Mouse (Mus musculus) hindbrain, embryonic 11.5 days (tissue): ENCODE data around the gene Gm14434. TPM values are rescaled to one million over a fixed set of nuclear protein-coding genes. Genes with fewer than 3 reads are reported as not detected.
"Not testable (repeated sequence)": the region's sequence is repeated elsewhere in the genome, so short reads cannot be mapped to it uniquely, and the experiment has no call there.

Source experiments
- ATAC-seq: fragments of 200-750 bp; cut with Nextera tagmentation; 2 replicates; pipeline ENCODE4 v1.8.0; 2017; ENCODE audit warnings: mild to moderate bottlenecking, moderate TSS enrichment, moderate library complexity; ENCODE audit not compliant: low FRiP score
- DNase-seq: peaks from one replicate; pipeline ENCODE4 v3.0.0-alpha.2; 2015; ENCODE audit warnings: low spot score
- H3K27ac ChIP-seq: fragments of 300-500 bp; sonication (generic); 2 replicates; pipeline ENCODE4 v1.5.1; 2014; ENCODE audit warnings: mild to moderate bottlenecking, low read depth, low read length
- H3K27me3 ChIP-seq: fragments of 300-500 bp; sonication (generic); 2 replicates; pipeline ENCODE4 v1.6.1; 2014; ENCODE audit warnings: mild to moderate bottlenecking, low read length, moderate library complexity, mixed read lengths; ENCODE audit not compliant: control insufficient read depth, insufficient read depth
- H3K36me3 ChIP-seq: fragments of 300-500 bp; sonication (generic); 2 replicates; pipeline ENCODE4 v1.6.1; 2014; ENCODE audit warnings: mild to moderate bottlenecking, low read length, moderate library complexity, mixed read lengths; ENCODE audit not compliant: control insufficient read depth, insufficient read depth
- H3K4me1 ChIP-seq: fragments of 300-500 bp; sonication (generic); replicated peaks from 2 replicates; pipeline ENCODE4 v1.6.1; 2014; ENCODE audit warnings: low read length, mixed read lengths; ENCODE audit not compliant: control insufficient read depth, insufficient read depth
- H3K4me2 ChIP-seq: fragments of 300-500 bp; sonication (generic); replicated peaks from 2 replicates; pipeline ENCODE4 v1.6.1; 2014; ENCODE audit warnings: mild to moderate bottlenecking, low read depth, low read length
- H3K4me3 ChIP-seq: fragments of 300-500 bp; sonication (generic); 2 replicates; pipeline ENCODE4 v1.5.1; 2014; ENCODE audit warnings: low read depth, low read length
- H3K9ac ChIP-seq: fragments of 300-500 bp; sonication (generic); 2 replicates; pipeline ENCODE4 v1.6.1; 2014; ENCODE audit warnings: low read depth, low read length
- H3K9me3 ChIP-seq: fragments of 300-500 bp; sonication (generic); 2 replicates; pipeline ENCODE4 v1.6.1; 2016; ENCODE audit warnings: low read length; ENCODE audit not compliant: control insufficient read depth
- WGBS: fragments of 180-500 bp; shearing (Covaris S2); extraction: QIAGEN DNeasy Blood & Tissue Kit; methylation state at CpG from one replicate; pipeline ENCODE4 v1.1.7; 2014; 5-methylcytosine and 5-hydroxymethylcytosine counted together
- polyA plus RNA-seq: library from polyadenylated mRNA; unstranded; fragments of >200 nt; fragmentation: Nextera tagmentation; extraction: Ambion mirVana; gene quantifications from 2 replicates; pipeline ENCODE4 v1.2.1, GENCODE M21; 2014

Gene Gm14434
- 1.9 and 8.7 TPM in 2 replicates for polyA plus RNA-seq

GRCm38 (mm10) chr2:176486683-176487082 is at the start of gene Gm14434:
Gene Gm14434, minus strand, starts transcription at chr2:176486783.
- H3K27ac ChIP-seq, ATAC-seq, DNase-seq, H3K4me1 ChIP-seq, H3K4me3 ChIP-seq, H3K36me3 ChIP-seq, H3K9ac ChIP-seq, H3K9me3 ChIP-seq, H3K4me2 ChIP-seq, H3K27me3 ChIP-seq: not testable (repeated sequence)
- WGBS = no CpG with 5 or more reads among the region's 4 CpGs

GRCm38 (mm10) chr2:176520756-176521155 is 34.2 kb upstream of the Gm14434 start, which contains the start of gene Zfp967:
Gene Zfp967, plus strand, starts transcription at chr2:176521056.
- not testable (repeated sequence) for DNase-seq, ATAC-seq, H3K4me2 ChIP-seq, H3K4me1 ChIP-seq, H3K27ac ChIP-seq, H3K27me3 ChIP-seq, H3K4me3 ChIP-seq, H3K9ac ChIP-seq, H3K36me3 ChIP-seq, H3K9me3 ChIP-seq
- WGBS = no CpG with 5 or more reads among the region's 9 CpGs

DNA sequence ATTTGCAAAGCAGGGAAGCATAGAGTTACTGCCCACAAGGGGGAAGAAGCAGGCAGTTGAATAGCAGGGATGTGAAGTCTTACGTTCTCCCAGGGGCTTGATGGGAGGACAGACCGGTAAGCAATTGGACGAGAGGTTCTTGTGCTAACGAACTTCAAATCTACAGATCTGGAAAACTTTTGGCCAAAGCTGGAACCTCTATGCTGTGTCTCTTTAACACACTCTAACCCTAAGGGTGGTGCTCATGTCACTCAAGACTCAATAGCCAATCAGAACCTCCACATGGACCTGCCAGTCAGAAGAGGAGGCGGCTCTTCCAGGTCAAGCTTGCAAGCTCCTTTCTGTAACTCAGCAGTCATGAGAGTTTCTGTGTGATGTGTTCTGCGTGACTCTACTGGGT is 63.3 kb downstream of the Gm14434 start, which contains the start of gene Gm14435:
Gm14435 (plus strand) TSS at position 301 of the 400 bp plus-strand sequence.
- not testable (repeated sequence) for ATAC-seq, H3K4me2 ChIP-seq, H3K4me1 ChIP-seq, H3K27ac ChIP-seq, H3K27me3 ChIP-seq, H3K9me3 ChIP-seq, DNase-seq, H3K36me3 ChIP-seq, H3K9ac ChIP-seq, H3K4me3 ChIP-seq
- WGBS = no CpG with 5 or more reads among the region's 6 CpGs

Other genes starting within 250 kb of the Gm14434 start
- not detected in 2 replicates for gene Gm11009, start 167.3 kb downstream of the Gm14434 start, polyA plus RNA-seq
- gene Gm14435, start 63.2 kb downstream of the Gm14434 start, polyA plus RNA-seq = 10.2 and 11.3 TPM in 2 replicates
- not detected in 2 replicates for gene Zfp967, start 34.3 kb upstream of the Gm14434 start, polyA plus RNA-seq
- 14.2 and 27.4 TPM in 2 replicates for gene Gm14308, start 149.6 kb upstream of the Gm14434 start, polyA plus RNA-seq
- 8.9 and 10.6 TPM in 2 replicates for gene Zfp973, start 183.7 kb upstream of the Gm14434 start, polyA plus RNA-seq
- 34.0 and 36.0 TPM in 2 replicates for gene Gm14305, start 221.5 kb upstream of the Gm14434 start, polyA plus RNA-seq